Mouse (Mus musculus): ENCODE data around the gene Psg19.
A peak's percentile ranks its signal among the peaks of the same experiment; 100 is the strongest.
"Not testable (repeated sequence)": the region's sequence is repeated elsewhere in the genome, so short reads cannot be mapped to it uniquely, and the experiment has no call there.

The Psg19 gene

DNA sequence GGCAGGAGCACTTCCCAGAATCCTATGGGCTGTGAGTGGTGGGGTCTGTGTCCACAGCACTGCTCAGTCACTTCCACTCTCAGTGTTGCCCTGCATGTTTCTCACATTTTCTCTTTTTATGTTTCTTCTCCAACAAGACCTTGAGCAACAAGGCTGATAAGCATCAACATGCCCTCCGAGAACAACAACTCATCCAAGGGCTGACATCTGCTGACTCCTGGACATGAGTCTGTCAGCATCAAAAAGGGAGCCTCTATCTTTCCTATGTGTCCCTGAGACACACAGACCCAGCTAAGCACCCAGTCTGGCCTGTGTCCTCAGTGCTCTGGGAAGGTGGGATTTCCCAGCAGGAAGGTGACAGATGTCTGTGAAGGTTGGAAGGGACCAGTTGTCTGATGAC is at the start of gene Psg19:
TSS of gene Psg19 (minus strand) at position 101 of the 400 bp plus-strand sequence.
- DNase-seq (ENCODE audit: low spot score): no peak

DNA sequence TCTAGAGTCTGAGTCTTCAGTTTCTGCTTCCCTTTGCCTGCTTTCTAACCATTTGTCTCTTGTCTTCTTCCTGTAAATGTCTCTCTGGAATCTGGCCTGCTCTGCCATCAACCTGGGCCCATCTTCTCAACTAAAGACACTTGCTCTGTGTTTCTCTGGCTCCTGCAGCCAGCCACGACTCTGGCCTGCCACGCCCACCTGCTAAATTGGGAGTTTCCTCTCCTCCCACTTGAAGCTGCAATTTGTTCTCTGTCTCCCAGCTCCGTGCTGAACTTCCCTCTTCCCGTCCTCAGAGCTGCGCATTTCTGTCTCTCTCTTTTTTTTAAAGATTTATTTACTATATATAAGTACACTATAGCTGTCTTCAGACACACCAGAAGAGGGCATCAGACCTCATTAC is 46.5 kb upstream of the Psg19 start:
- DNase-seq (ENCODE audit: low spot score): no peak

DNA sequence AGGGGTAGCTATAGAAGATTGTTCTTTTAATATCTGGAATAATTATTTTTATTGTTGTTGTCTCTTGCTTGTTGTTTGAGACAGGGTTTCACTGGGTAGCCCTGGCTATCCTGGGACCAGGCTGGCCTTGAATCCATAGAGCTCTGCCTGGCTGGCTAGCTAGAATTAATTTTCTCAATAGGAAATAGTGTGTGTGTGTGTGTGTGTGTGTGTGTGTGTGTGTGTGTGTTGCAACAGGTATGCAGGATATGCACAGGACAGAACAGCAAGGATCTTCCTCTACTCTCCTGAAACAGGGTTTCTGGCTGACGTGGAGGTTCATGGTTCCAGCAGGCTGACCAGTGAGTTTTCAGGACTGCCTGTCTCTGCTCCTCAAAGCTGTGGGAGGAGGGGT is 42.9 kb upstream of the Psg19 start:
- no peak for DNase-seq (ENCODE audit: low spot score)

DNA sequence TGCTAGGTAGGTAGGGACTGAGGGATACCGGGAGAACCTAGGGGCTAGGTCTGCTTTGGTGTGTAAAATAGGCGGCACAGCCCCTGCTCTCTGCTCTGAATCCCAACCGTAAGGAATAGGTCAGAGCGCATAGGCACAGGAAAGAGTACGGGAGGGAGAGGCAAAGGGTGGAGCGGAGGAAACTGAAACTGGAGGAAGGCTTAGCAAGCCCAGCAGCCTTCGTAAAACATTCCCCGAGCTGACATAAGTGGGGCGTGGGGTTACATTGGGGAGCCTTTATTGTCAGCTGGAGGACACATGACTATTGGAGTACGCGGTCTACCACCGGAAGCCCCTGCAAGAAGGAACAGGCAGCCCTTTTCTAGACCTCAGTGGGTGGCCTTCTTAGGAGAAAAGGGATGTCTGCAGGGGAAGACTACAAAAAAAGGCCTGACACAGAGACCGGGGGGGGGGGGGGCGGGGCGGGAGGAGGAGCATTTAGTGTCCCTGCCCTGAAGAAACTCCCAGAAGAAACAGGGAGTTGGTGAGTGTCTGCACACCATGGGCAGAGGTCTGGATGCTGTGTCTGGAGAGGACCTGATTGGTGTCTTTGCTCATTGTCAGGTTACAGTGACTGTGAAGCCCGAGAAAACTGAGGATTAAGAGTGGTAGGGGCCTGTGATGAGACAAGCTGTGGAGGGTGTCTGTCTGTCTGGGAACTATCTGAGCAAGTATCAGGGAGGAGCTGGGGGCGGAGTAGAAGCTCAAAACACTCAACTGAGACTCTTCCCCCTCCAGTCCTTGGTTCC is 42.3 kb upstream of the Psg19 start:
- DNase-seq (ENCODE audit: low spot score): peak; percentile 79

DNA sequence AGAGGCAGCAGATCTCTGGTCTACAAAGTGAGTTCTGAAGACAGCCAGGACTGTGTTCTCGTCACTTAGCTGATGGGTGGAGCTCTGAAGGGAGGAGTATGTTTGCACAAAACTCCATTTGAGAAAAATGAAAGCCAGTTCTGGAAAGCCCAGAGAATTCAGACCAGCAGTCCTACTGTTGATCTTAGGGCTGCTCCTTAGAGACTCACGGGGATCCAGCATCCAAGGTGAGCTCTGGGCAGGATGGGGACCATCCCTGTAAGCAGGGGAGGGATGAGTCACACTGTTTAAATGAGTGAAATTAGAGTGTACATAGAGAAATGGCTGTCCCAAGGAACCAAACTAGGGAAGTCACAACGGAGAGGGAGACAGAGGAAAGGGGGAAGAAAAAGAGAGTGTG is 41.5 kb upstream of the Psg19 start, which contains the start of gene Mill2:
TSS of gene Mill2 (plus strand) at position 102 of the 400 bp plus-strand sequence.
- DNase-seq (ENCODE audit: low spot score): no peak

DNA sequence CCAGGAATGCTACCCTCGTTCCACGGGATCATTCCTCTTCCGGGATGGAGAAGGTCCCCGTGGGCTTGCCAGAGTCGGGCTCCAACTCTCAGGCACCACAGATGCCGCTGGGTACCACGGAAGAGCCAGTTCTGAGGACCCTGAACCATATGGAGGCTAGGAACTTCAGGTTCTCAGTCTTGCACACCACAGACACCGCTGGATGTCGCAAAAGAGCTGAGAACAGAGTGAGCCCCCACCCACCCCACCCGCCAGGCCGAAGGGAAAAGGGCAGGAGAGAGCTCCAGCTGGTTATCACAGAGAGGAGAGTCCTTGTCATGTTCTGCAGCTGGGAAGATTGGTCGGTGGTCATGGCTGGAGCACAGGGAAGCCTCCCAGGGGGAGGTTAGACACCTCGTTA is 34.0 kb upstream of the Psg19 start:
- DNase-seq (ENCODE audit: low spot score): no peak

DNA sequence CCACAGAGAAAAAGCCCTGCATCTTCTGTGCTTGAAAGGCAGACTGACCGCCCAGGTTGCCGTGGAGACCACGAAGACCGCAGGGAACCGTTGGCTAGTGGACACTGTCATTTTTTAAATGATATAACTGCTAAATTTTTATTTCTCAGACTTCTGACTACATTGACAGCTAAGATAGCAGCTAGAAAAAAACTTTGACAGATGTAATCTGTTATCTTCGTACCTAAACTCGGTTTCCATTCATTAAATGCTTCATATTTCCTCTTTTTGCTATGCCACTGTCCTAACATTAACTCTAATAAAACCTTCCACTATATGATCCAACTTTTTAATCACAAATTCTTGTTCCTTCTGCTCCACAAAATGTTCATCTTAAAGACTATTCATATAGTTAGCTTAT is 31.2 kb upstream of the Psg19 start:
- no peak for DNase-seq (ENCODE audit: low spot score)

DNA sequence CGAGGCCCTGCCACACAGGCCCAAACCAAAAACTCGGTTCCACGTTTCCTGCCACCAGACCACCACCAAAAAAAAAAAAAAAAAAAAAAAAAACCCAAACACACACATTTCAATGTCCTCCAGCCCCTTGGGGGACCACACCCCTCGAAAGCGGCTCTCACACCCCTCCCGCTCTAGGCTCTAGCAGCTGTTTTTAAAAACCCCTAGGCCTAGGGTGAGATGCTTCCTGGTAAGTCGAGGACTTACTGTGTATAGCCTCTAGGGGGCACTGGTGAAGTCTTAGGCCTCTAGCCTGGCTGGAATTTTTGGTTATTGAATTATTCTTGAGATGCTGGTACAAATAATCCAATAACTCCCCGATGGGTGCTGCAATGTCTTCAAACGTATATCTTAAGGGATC is 30.3 kb upstream of the Psg19 start:
- peak; percentile 64 for DNase-seq (ENCODE audit: low spot score)

DNA sequence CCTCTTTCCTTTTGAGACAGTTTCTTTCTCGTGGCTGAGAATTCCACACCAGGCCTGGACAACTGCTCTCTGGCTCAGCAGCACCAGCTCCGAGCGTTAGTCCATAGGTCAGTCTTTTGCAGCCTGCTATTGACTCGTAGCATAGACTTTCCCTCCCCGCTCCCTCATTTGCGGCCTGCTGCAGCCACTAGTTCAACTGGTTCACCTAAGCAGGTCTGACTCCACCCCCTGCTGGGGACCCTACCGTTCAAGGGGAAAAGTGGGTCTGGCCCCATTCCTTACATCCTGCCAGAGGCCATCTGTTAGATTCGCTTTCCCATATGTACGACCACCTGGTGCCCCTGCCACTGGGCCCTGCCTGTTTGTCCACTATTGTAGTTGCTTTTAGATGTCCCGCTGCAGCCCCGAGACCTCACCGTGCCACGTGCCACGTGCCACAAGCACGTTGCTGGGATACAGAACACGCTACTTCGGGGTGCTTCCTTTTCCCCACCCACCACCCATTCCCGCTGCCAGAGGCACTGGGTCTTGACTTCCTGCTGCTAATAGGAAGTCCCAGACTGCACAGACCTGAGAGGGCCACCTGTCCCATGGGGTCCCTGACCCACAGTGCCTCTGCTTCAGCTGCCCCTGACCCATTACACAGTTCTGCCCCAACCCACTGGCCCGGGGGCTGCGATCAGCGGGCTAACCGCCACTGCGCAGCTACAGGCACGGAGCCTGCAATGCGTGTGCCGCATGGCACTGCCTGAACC is 29.6 kb upstream of the Psg19 start:
- DNase-seq (ENCODE audit: low spot score): no peak

DNA sequence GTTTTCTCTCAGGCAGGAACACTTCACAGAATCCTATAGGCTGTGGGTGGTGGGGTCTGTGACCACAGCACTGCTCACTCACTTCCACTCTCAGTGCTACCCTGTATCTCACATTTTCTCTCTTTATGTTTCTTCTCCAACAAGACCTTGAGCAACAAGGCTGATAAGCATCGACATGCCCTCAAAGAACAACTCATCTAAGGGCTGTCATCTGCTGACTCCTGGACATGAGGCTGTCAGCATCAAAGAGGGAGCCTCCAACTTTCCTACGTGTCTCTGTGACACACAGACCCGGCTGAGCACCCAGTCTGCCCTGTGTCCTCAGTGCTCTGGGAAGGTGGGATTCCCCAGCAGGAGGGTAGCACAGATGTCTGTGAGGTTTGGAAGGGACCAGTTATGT is 23.2 kb upstream of the Psg19 start, which contains the start of gene Psg17:
TSS of gene Psg17 (minus strand) at position 101 of the 400 bp plus-strand sequence.
- no peak for DNase-seq (ENCODE audit: low spot score)

DNA sequence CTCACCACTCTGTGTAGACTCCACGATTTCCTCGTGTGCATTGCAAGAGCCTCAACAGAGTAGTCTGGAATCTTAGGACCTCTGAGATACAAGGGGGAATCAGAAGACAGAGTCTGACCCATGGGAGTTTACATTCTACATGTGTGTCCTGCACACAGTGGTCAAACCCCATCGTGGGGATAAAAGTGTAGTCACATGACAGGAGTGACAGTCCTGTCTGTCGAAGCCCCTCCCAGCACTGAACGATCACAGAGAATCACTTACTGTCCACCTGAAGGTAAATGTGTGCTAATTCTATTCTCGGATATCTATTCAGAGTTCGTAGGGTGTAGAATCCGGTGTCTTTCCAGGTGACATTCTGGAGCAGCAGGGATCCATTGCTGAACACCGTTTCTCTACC is 20.0 kb upstream of the Psg19 start:
- DNase-seq (ENCODE audit: low spot score): no peak

DNA sequence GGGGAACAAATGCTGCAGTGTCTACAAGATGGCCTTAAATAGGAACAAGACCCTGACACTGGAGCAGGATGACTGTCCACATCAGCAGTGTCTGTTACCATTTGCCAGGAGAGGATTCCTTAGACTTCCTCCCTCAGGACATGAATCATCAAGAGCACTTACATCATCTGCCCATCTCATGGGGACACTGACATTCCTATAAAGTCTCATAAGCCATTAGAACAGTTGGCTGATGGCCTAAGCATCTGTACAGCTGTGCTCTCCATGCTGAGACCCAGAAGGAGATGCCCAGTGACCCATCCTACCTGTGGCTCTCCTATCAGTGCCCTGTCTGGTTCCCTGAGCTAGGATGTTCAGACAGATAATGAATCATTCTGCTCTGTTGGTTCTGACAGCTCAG is 5.2 kb upstream of the Psg19 start:
- DNase-seq (ENCODE audit: low spot score): no peak

DNA sequence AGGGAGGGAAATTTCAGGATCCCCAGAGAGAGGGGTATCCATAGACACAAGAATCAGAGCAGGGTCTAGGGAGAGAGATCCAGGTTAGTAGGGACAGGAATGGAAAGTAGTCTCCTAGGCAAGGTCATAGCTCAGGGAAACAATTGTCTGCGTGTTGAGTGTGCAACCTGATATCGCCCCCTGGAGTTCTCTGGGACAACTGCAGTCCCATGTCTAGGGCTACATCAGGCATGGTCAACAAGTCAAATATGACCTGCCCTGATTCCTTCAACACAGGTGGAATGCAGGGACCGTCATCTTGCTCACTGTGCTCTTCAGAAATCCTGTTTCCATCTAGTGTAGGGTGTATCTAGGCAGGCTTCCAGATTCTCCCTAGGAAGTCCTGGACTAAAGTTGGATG is 809 bp upstream of the Psg19 start:
- DNase-seq (ENCODE audit: low spot score): peak; percentile 12

DNA sequence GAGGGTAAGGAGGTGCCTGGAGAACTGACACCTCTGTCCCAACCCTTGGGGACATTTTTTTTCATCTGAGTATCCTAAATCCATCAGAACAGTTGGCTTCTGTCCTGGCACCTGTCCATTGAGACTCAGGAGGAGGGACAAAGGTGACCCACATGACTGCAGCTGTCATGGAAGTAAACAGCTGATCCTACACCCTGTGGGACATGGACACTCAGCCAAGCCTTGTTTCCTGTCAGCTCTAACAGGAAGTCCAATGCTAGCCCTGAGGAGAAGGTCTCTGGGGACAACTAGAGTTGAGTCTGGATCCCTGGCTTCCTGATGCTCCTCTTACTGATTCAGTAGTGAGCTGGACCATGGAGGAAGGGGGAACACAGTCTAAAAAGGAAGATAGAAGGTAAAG is 7.6 kb downstream of the Psg19 start:
- DNase-seq (ENCODE audit: low spot score): not testable (repeated sequence)

DNA sequence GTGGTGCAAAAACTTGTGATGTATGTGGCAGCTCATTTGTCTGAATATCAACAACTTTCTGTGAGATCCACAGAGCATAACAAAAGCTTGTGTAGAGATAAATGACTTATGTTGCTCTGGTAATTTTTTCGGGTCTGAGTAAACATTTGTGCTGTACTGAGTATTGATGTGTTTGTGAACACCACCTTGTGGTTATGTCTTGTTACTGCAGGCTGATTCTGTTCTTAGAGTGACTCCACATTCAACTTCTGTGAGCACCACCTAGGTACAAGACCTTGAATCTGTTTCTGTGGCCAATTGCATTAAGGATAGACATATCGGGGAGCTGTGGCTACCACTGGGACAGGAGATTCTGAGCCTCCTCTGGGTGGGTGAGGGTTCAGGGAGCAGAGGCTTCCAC is 17.0 kb downstream of the Psg19 start:
- DNase-seq (ENCODE audit: low spot score): peak; percentile 52

DNA sequence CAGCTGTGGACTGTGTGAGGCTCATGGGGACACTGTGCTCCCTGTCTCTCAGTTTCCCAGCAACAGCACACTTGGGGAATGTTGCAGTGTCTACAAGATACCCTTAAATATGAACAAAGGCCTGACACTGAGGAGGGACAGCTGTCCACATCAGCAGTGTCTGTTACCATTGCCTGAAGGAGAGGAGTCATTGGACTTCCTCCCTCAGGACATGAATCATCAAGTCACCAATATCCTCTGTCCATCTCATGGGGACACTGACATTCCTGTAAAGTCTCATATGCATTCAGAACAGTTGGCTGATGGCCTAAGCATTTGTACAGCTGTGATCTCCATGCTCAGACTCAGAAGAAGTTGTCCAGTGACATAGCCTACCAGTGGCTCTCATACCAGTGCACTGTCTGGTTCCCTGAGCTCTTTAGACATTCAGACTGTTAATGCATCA is 19.0 kb downstream of the Psg19 start:
- no peak for DNase-seq (ENCODE audit: low spot score)

DNA sequence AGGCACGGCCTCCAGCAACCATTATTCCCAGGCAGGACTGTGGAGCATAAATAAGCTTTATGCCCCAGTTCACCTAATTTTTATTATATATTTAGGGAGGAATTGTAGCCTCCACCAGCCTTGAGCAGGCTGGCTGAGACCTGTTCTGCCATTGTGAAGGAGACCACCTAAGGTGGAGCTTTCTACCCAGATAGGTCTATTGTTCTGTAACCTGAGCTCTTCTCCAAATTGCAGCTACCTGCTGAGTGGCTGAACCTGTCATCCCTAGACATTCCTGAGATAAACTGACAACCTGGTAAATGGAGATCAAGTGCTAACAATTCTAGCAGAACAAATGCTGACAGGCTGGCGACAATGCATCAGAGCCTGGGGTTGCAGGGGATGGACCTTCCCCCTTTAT is 35.4 kb downstream of the Psg19 start:
- not testable (repeated sequence) for DNase-seq (ENCODE audit: low spot score)

DNA sequence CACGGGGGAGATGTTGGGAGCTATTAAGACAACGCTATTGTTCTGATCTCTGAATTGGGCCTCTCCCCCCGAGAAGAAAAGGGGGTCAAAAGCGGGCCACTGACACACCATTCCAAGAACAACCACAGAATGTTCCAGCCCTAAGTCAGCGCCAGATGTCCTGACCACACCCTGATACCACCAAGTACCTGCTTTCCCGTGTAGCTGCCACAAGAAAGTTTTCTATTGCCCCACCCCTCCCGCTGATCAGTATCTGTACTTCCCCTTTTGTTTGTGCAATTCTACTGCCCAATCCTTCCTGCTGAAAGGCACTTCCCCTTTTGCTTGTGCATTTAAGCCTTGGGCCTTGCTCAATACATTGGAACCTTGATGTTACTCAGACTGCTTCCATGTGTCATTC is 38.2 kb downstream of the Psg19 start:
- not testable (repeated sequence) for DNase-seq (ENCODE audit: low spot score)

DNA sequence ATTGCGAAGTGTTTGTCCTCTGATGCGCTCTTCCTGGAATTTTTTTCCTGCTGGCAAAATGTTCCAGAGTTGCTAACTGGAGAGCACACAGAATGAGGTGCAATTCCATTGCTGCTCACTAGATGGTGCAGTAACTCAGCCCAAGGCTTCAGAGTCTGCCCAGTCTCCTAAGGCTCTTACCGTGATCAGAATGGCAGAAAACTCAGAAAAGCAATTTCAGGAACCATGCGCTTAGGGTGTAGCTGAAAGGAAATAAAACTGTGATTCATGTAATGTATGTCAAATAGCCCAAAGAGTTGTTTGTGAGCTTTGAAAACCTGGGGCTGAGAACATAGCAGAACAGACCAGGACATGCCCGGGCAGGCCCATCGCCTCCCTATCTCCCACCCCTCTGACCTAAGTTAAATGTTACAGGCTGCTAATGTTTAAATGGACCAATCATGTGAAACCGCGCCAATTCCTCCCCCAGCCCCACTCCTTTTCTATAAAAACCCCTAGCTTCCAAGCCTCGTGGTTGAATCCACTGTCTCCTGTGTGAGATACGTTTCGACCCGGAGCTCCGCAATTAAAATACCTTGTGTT is 48.3 kb downstream of the Psg19 start:
- peak; percentile 89 for DNase-seq (ENCODE audit: low spot score)

DNA sequence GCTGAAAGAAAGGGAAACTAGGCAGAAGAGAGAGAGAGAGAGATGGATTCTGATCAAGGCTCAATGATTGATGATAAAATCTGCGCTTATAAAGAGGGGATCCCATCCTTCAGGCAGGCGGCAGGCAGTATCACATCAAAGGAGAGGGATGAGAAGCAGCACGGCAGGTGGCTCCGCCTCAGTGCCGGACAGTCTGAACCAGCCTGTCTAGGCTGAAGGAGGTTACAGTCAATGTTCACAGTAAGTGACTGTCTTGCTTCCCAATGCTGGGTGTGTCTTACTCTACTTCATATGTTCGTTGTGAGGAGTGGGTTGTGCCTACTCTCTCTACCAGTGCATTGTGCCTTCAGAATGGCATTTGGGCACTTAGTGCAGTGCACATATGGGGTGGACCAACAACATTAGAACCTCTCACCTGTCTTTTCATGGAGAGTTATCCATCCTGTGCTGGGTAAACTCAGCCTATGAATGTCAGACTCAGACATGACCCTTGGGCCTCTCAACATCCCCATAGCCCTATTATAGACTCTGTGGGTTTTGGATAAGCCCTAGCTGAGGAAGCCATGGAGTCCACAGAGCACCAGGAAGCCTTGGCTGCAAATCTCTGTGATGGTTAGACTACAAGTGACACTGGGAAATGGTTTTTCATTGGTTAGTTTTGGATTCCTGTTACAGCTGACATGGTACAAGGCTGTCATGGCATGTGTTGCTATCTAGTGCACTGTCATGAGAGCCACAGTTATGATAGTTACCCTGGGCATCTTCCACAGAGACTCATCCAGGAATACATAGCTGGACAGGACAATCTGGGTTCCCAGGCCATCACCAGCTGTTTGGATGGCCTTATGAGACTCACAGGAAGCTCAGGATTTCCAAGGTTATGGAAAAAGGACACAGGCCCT is 49.1 kb downstream of the Psg19 start:
- DNase-seq (ENCODE audit: low spot score): peak; percentile 2

DNA sequence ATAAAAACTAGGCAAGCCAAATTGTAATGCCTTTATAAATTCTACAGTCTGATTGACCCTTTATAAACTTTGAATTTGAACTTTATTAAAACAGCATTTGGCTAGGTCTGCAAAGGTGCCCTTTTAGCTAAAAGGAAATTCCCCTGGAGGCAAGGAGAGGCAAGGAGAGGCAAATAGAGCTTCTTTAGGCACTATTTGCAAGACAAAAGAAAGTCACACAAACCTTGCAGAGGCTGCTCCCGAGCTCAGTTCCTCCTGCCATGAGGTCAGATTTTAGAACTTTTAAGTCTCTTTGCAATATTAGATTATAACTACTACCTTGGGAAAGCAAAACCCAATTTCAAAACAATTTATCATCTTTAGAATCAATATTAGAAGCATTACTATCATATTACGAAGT is 50.9 kb downstream of the Psg19 start:
- DNase-seq (ENCODE audit: low spot score): peak; percentile 5
